Mouse (Mus musculus) ZHBTc4 (cell line): ENCODE measurements at regions not wholly inside any gene's neighbourhood (a gene's known extent, or its start where the extent isn't known, plus 50 kb on each side); places are given as distances from the start of the nearest gene placed in this dataset.
"Not testable (repeated sequence)": the region's sequence is repeated elsewhere in the genome, so short reads cannot be mapped to it uniquely, and the experiment has no call there.

Experiments used
- DNase-seq: peaks from one replicate; pipeline ENCODE4 v3.0.0-alpha.2; 2011; ENCODE audit warnings: low read depth, low spot score

GRCm38 (mm10) chr12:104637046-104638032, 114.4 kb downstream of the Dicer1 start:
- DNase-seq = no peak

- DNase-seq = no peak
These were observed 115.3 kb downstream of the Dicer1 start for GRCm38 (mm10) chr12:104636474-104636873.

GRCm38 (mm10) chr12:104634818-104635217, 116.9 kb downstream of the Dicer1 start:
- no peak for DNase-seq

- no peak for DNase-seq
These were observed 121.2 kb downstream of the Dicer1 start for GRCm38 (mm10) chr12:104630590-104630989.

- DNase-seq = no peak
These were observed 122.3 kb downstream of the Dicer1 start for GRCm38 (mm10) chr12:104629449-104629848.

- DNase-seq = no peak
These were observed 125.7 kb downstream of the Dicer1 start for GRCm38 (mm10) chr12:104626054-104626453.

- DNase-seq = no peak
These were observed 127.7 kb downstream of the Dicer1 start for GRCm38 (mm10) chr12:104623896-104624685.

GRCm38 (mm10) chr12:104617111-104617725, 134.5 kb downstream of the Dicer1 start:
- DNase-seq = peak; percentile 95

- DNase-seq = peak; percentile 86
These were observed 137.5 kb downstream of the Dicer1 start for GRCm38 (mm10) chr12:104614240-104614639.

- DNase-seq = no peak
These were observed 136.6 kb upstream of the Gsc start for GRCm38 (mm10) chr12:104609767-104610166.

GRCm38 (mm10) chr12:104608956-104609355, 135.8 kb upstream of the Gsc start:
- DNase-seq = not testable (repeated sequence)

GRCm38 (mm10) chr12:104607410-104607809, 134.3 kb upstream of the Gsc start:
- no peak for DNase-seq

GRCm38 (mm10) chr12:104605535-104606399, 132.6 kb upstream of the Gsc start:
- DNase-seq = no peak

- peak; percentile 94 for DNase-seq
These were observed 124.9 kb upstream of the Gsc start for GRCm38 (mm10) chr12:104598056-104598455.

GRCm38 (mm10) chr12:104593526-104594155, 120.5 kb upstream of the Gsc start:
- no peak for DNase-seq

- DNase-seq = no peak
These were observed 119.8 kb upstream of the Gsc start for GRCm38 (mm10) chr12:104592791-104593525.

GRCm38 (mm10) chr12:104591571-104591970, 118.4 kb upstream of the Gsc start:
- no peak for DNase-seq

GRCm38 (mm10) chr12:104590291-104590690, 117.2 kb upstream of the Gsc start:
- DNase-seq = no peak

- peak; percentile 30 for DNase-seq
These were observed 111.3 kb upstream of the Gsc start for GRCm38 (mm10) chr12:104584408-104584807.

GRCm38 (mm10) chr12:104580796-104581195, 107.7 kb upstream of the Gsc start:
- DNase-seq = no peak
